Comparison of ENCODE assay signal across 11 mouse cellular contexts in the genomic region with DNA sequence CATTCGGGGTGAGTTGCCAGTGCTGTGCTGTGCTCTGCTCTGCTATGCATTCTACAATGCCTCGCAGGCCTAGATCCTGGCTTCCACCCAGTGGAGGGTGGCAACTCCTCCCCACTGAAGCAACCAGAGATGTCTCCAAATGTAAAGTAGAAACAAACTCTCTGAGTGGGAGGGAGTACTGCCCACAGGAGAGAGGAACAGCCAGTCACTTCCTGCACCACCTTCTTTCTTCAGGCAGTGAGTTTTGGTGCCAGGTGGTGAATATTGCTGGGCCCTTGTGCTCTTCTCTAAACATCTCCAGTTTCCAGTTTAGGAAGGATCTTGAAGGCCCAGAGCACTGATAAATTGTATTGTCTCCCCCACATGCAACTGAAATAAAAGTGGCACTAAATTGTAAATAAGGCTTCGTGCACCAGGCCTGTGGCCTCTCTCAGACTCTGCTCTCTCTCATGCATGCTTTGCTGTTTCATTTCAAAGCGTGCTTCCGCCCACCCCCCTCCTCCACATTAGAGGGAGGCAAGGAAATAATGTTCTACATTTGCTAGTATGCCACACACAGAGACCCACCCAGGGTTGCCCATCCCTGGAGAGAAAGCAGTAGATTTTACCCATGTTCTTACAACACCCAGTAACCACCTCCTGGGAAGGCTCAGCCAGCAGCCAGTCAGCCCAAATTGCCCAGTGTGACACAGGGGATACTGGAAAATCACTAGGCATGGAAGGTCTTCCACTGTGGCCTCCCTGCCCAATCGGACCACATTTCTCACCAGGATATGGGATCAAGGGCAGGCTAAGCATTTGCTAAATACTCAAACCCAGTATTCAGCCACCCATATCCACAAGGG. TPM values are rescaled to one million over a fixed set of nuclear protein-coding genes. Genes with fewer than 3 reads are reported as not detected.
DNase-seq lines count a peak whose midpoint lies in the region; ATAC-seq and TF ChIP-seq lines count a peak whose summit lies in the region.
"Had no signal": no experiment of that assay in that cellular context is flagged by ENCODE, and none has a peak within 500 bp of the region (broad histone marks: within the 10 kb centered on the region; RNA-seq: fewer than 3 reads in every experiment).

No protein-coding gene starts in this region.

- H3K9ac ChIP-seq in embryonic facial prominence, embryonic 13.5 days = no peak overlapping the region
- H3K9ac ChIP-seq in liver, postnatal 0 days (replicated peaks) = no peak overlapping the region

- peaks cover 21% of the 10 kb centered on the region for H3K4me1 ChIP-seq in embryonic facial prominence, embryonic 13.5 days
- peaks cover 39% of the 10 kb centered on the region for H3K4me1 ChIP-seq in embryonic facial prominence, embryonic 10.5 days
- H3K4me1 ChIP-seq in liver, postnatal 0 days (ENCODE audit: insufficient read depth) = peaks cover 4% of the 10 kb centered on the region; the same call in 1 of the 2 replicates

- peak overlapping the region; percentile 56; the same call in 1 of the 2 replicates for H3K27ac ChIP-seq in embryonic facial prominence, embryonic 13.5 days
- no peak overlapping the region for H3K27ac ChIP-seq in embryonic facial prominence, embryonic 10.5 days (replicated peaks)
- H3K27ac ChIP-seq in liver, postnatal 0 days (ENCODE audit: low read depth) = no peak overlapping the region

- no peak for DNase-seq in embryonic facial prominence, embryonic 10.5 days (ENCODE audit: low spot score)
- no peak for DNase-seq in liver, postnatal 0 days
- DNase-seq in liver = no peak
- DNase-seq in gonadal fat pad, adult 2 months (ENCODE audit: low read depth) = peak; percentile 6
- peak; percentile 72 for DNase-seq in thymus, postnatal 0 days (ENCODE audit: low spot score)
- DNase-seq in spleen, postnatal 10 days (ENCODE audit: low spot score in 2 of 2) = no peak
- DNase-seq in retina, postnatal 1 day = no peak
- DNase-seq: cerebellum, postnatal 25 days; kidney, postnatal 25 days had no signal

- ATAC-seq in embryonic facial prominence, embryonic 13.5 days (ENCODE audit: insufficient number of reproducible peaks, insufficient read depth, low FRiP score, low TSS enrichment, low read depth) = no peak
- no peak for ATAC-seq in liver, postnatal 0 days
- ATAC-seq: forebrain, embryonic 16.5 days had no signal

- H3K4me2 ChIP-seq in embryonic facial prominence, embryonic 13.5 days = no peak overlapping the region
- H3K4me2 ChIP-seq in liver, postnatal 0 days (ENCODE audit: low read depth, low read length) = peak overlapping the region; percentile 70

- TF ChIP-seq CTCF in liver, postnatal 0 days (IDR thresholded peaks at IDR 0.05; ENCODE audit: low read depth) = no peak

- no peak for TF ChIP-seq EP300 in liver, postnatal 0 days (IDR thresholded peaks at IDR 0.05; ENCODE audit: low read depth)

- H3K27me3 ChIP-seq in embryonic facial prominence, embryonic 13.5 days = no peaks in the 10 kb centered on the region
- no peaks in the 10 kb centered on the region for H3K27me3 ChIP-seq in embryonic facial prominence, embryonic 10.5 days (replicated peaks; ENCODE audit: low read depth, poor library complexity, severe bottlenecking)
- no peaks in the 10 kb centered on the region for H3K27me3 ChIP-seq in liver, postnatal 0 days (ENCODE audit: insufficient read depth, low read length)

- 62% methylated on average over 6 of the region's 6 CpGs for WGBS in embryonic facial prominence, embryonic 13.5 days
- WGBS in embryonic facial prominence, embryonic 10.5 days = 88% methylated on average over 6 of the region's 6 CpGs
- WGBS in liver, postnatal 0 days (ENCODE audit: insufficient replicate concordance) = 67% methylated on average over 6 of the region's 6 CpGs

- no peaks in the 10 kb centered on the region for H3K9me3 ChIP-seq in embryonic facial prominence, embryonic 13.5 days
- no peaks in the 10 kb centered on the region for H3K9me3 ChIP-seq in embryonic facial prominence, embryonic 10.5 days
- H3K9me3 ChIP-seq in liver, postnatal 0 days (ENCODE audit: low read length) = no peaks in the 10 kb centered on the region

- no peaks in the 10 kb centered on the region for H3K36me3 ChIP-seq in embryonic facial prominence, embryonic 13.5 days
- H3K36me3 ChIP-seq in embryonic facial prominence, embryonic 10.5 days (replicated peaks) = no peaks in the 10 kb centered on the region
- peaks cover 3% of the 10 kb centered on the region; the same call in 1 of the 2 replicates for H3K36me3 ChIP-seq in liver, postnatal 0 days (replicated peaks; ENCODE audit: insufficient read depth, low read length)

- H3K4me3 ChIP-seq in embryonic facial prominence, embryonic 13.5 days = no peak overlapping the region
- H3K4me3 ChIP-seq in embryonic facial prominence, embryonic 10.5 days = no peak overlapping the region
- H3K4me3 ChIP-seq in liver, postnatal 0 days (ENCODE audit: low read depth, low read length) = no peak overlapping the region

RNA-seq across cellular contexts. Expression of a gene that starts 13.5 kb away (rescaled TPM):
- 5.2 and 6.5 TPM in 2 replicates for polyA plus RNA-seq in embryonic facial prominence, embryonic 13.5 days (2015; fragmentation: Nextera tagmentation; extraction: Ambion mirVana)
- 7.8 and 8.7 TPM in 2 replicates for polyA plus RNA-seq in embryonic facial prominence, embryonic 10.5 days (2016; fragmentation: Nextera tagmentation; extraction: Ambion mirVana)
- 589 and 592 TPM in 2 replicates for polyA plus RNA-seq in liver, postnatal 0 days (2015; fragmentation: Nextera tagmentation; extraction: Ambion mirVana)
- polyA plus RNA-seq in gonadal fat pad, adult 2 months (2012; rRNA removed) = 211 and 228 TPM in 2 replicates
- polyA plus RNA-seq in thymus, postnatal 0 days (2015; fragmentation: Nextera tagmentation; extraction: Ambion mirVana) = 7.0 and 9.2 TPM in 2 replicates

Comparison
In these comparisons a context has a peak if more than half of its experiments do, and no peak if none do; other contexts are left out.
1. DNase-seq: peak in gonadal fat pad, adult 2 months (single experiment) and thymus, postnatal 0 days (single experiment); none in embryonic facial prominence, embryonic 10.5 days (single experiment), liver, postnatal 0 days (single experiment), liver (single experiment), spleen, postnatal 10 days (0 of 2) and retina, postnatal 1 day (single experiment).
2. RNA of a gene that starts 13.5 kb away (polyA plus RNA-seq): 589 to 592 TPM in liver, postnatal 0 days and 211 to 228 TPM in gonadal fat pad, adult 2 months; 7.8 to 8.7 TPM in embryonic facial prominence, embryonic 10.5 days, 7.0 to 9.2 TPM in thymus, postnatal 0 days and 5.2 to 6.5 TPM in embryonic facial prominence, embryonic 13.5 days; every median in the first group is over 10 times any median in the second.